Mouse (Mus musculus) E14TG2a.4 (cell line): ENCODE data around the gene Caprin1.

Experiments used
- CTCF ChIP-seq: conservative IDR thresholded peaks from 2 replicates; pipeline ENCODE4 v1.5.1; 2014; ENCODE audit warnings: low read length
- NANOG ChIP-seq: IDR thresholded peaks from 2 replicates; pipeline ENCODE4 v1.6.1; 2014; ENCODE audit warnings: borderline replicate concordance, low read length, mixed read lengths
- POU5F1 ChIP-seq: IDR thresholded peaks from 2 replicates; pipeline ENCODE4 v1.6.1; 2014; ENCODE audit warnings: low read length, borderline replicate concordance

DNA sequence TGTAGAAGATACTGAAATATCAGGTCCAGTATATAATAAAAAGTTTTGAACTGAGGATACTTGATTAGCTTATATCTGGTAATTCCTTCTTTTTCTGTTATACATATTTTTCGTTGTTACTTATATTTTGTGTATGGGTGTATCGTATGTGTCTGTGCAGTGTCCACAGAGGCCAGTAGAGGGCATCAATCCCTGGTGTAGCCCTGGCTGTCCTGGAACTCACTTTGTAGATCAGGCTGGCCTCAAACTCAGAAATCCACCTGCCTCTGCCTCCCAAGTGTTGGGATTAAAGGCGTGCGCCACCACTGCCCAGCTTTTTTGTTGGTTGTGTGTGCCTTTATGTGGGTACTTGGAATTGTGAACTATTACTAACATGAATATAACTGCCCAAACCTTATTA lies 12.8 kb downstream of the Caprin1 start:
- TF ChIP-seq CTCF (peak; percentile 40), POU5F1 (no peak), NANOG (no peak)
